In the genomic region with DNA sequence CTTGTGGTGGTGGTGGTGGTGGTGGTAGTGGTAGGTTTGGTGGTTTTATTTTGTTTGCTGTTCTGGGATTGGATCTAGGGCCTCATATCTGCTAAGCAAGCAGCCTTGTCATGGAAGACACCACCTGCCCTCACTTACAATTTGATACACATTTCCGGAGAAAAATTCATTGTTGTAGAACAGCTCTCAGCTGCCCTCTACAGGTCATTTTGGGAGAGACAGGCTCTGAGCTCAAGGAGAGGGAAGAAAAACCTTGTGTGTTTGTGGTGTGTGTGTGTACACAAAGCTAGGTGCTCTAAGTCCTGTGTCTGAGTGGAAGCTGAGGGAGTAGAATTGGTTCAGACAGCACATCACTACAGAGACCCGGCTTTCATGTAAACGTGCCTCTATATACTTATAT, we compare ENCODE assay signal across 1 mouse cellular context.
A peak's percentile ranks its signal among the peaks of the same experiment; 100 is the strongest.
TF ChIP-seq lines count a peak whose summit lies in the region.

No protein-coding gene starts in this region.

TF ChIP-seq in CH12.LX, 34 proteins besides CTCF, POLR2A, EP300 and RAD21:
- TF ChIP-seq ELF1 (IDR thresholded peaks at IDR 0.05; ENCODE audit: low read depth, low read length) = peak; percentile 23; the same call in 1 of the 2 replicates
- TF ChIP-seq SMC3 (IDR thresholded peaks at IDR 0.05; ENCODE audit: low read depth, low read length) = peak; percentile 69
- no peak for TF ChIP-seq ETS1 (conservative IDR thresholded peaks at IDR 0.05; ENCODE audit: low read depth, low read length)
- TF ChIP-seq ZNF384 (IDR thresholded peaks at IDR 0.05; ENCODE audit: low read depth, low read length) = no peak
- no peak for TF ChIP-seq USF2 (conservative IDR thresholded peaks at IDR 0.05; ENCODE audit: low read depth, low read length)
- TF ChIP-seq JUND (conservative IDR thresholded peaks at IDR 0.05; ENCODE audit: low read depth, low read length) = no peak
- peak; percentile 22; the same call in 1 of the 2 replicates for TF ChIP-seq NELFE (IDR thresholded peaks at IDR 0.05; ENCODE audit: low read depth, low read length)
- no peak for TF ChIP-seq MAFK (IDR thresholded peaks at IDR 0.05; ENCODE audit: insufficient replicate concordance, low read length)
- TF ChIP-seq HCFC1 (IDR thresholded peaks at IDR 0.05; ENCODE audit: low read depth, low read length) = 0 out of 2 replicates have a peak, but pooled peaks have one; percentile 14
- no peak for TF ChIP-seq USF1 (IDR thresholded peaks at IDR 0.05; ENCODE audit: low read depth, low read length)
- TF ChIP-seq SIN3A (IDR thresholded peaks at IDR 0.05; ENCODE audit: low read length) = no peak
- TF ChIP-seq MYC (IDR thresholded peaks at IDR 0.05; ENCODE audit: low read depth, low read length) = no peak
- TF ChIP-seq GABPA (IDR thresholded peaks at IDR 0.05; ENCODE audit: insufficient replicate concordance, low read depth, low read length) = no peak
- TF ChIP-seq UBTF (IDR thresholded peaks at IDR 0.05; ENCODE audit: low read depth, low read length) = no peak
- TF ChIP-seq ZKSCAN1 (IDR thresholded peaks at IDR 0.05; ENCODE audit: borderline replicate concordance, low read depth, low read length) = no peak
- TF ChIP-seq E2F4 (IDR thresholded peaks at IDR 0.05; ENCODE audit: insufficient replicate concordance, low read depth, low read length) = no peak
- TF ChIP-seq TBP (conservative IDR thresholded peaks at IDR 0.05; ENCODE audit: low read depth, low read length) = no peak
- no peak for TF ChIP-seq POLR2AphosphoS2 (IDR thresholded peaks at IDR 0.05; ENCODE audit: low read depth, low read length)
